Mouse (Mus musculus) hindbrain, embryonic 16.5 days (tissue): ENCODE measurements around the gene Mlh3. TPM values are rescaled to one million over a fixed set of nuclear protein-coding genes. Genes with fewer than 3 reads are reported as not detected.

ENCODE experiments used
- ATAC-seq: fragments of 200-750 bp; cut with Nextera tagmentation; 2 replicates; pipeline ENCODE4 v1.8.0; 2017; ENCODE audit warnings: moderate TSS enrichment, moderate library complexity
- H3K27ac ChIP-seq: fragments of 300-500 bp; sonication (generic); 2 replicates; pipeline ENCODE4 v1.5.1; 2014; ENCODE audit warnings: low read depth, mild to moderate bottlenecking, control low read depth, low read length, moderate library complexity
- H3K27me3 ChIP-seq: fragments of 300-500 bp; sonication (generic); replicated peaks from 2 replicates; pipeline ENCODE4 v1.6.1; 2014; ENCODE audit warnings: low read length; ENCODE audit not compliant: control insufficient read depth, insufficient read depth
- H3K36me3 ChIP-seq: fragments of 300-500 bp; sonication (generic); 2 replicates; pipeline ENCODE4 v1.6.1; 2014; ENCODE audit warnings: mild to moderate bottlenecking, low read length, moderate library complexity, mixed read lengths; ENCODE audit not compliant: control insufficient read depth, insufficient read depth
- H3K4me1 ChIP-seq: fragments of 300-500 bp; sonication (generic); 2 replicates; pipeline ENCODE4 v1.6.1; 2014; ENCODE audit warnings: low read depth, low read length; ENCODE audit not compliant: control insufficient read depth, insufficient read depth
- H3K4me2 ChIP-seq: fragments of 300-500 bp; sonication (generic); 2 replicates; pipeline ENCODE4 v1.6.1; 2014; ENCODE audit warnings: mild to moderate bottlenecking, low read length, control low read depth, moderate library complexity
- H3K4me3 ChIP-seq: fragments of 300-500 bp; sonication (generic); 2 replicates; pipeline ENCODE4 v1.5.1; 2014; ENCODE audit warnings: mild to moderate bottlenecking, low read length, control low read depth, moderate library complexity
- H3K9ac ChIP-seq: fragments of 300-500 bp; sonication (generic); 2 replicates; pipeline ENCODE4 v1.6.1; 2014; ENCODE audit warnings: low read depth, mild to moderate bottlenecking, control low read depth, low read length, moderate library complexity
- H3K9me3 ChIP-seq: fragments of 300-500 bp; sonication (generic); 2 replicates; pipeline ENCODE4 v1.6.1; 2014; ENCODE audit warnings: mild to moderate bottlenecking, low read length, moderate library complexity; ENCODE audit not compliant: control insufficient read depth
- WGBS: fragments of 180-500 bp; shearing (Covaris S2); extraction: QIAGEN DNeasy Blood & Tissue Kit; methylation state at CpG from one replicate; pipeline ENCODE4 v1.1.7; 2014; 5-methylcytosine and 5-hydroxymethylcytosine counted together
- polyA plus RNA-seq: library from polyadenylated mRNA; unstranded; fragments of >200 nt; fragmentation: Nextera tagmentation; extraction: Ambion mirVana; gene quantifications from 2 replicates; pipeline ENCODE4 v1.2.1, GENCODE M21; 2015

Mlh3 gene
- polyA plus RNA-seq, 1 experiment from 2014 or later, result 7.6 TPM

- peak within 1 kb of the TSS; percentile 83 for H3K27ac ChIP-seq
- peak within 1 kb of the TSS; percentile 90 for H3K4me3 ChIP-seq
- peaks cover 9% of the 10 kb centered on the region; the same call in 1 of the 2 replicates for H3K36me3 ChIP-seq
- H3K9me3 ChIP-seq, result no peaks in the 10 kb centered on the region
- WGBS, result under 1% methylated on average over 51 of the region's 54 CpGs
- peak within 1 kb of the TSS; percentile 77 for H3K9ac ChIP-seq
- no peaks in the 10 kb centered on the region for H3K27me3 ChIP-seq
- peak; percentile 100 for ATAC-seq
- peaks cover 13% of the 10 kb centered on the region for H3K4me1 ChIP-seq
- H3K4me2 ChIP-seq, result peak within 1 kb of the TSS; percentile 81
Observed at GRCm38 (mm10) chr12:85219236-85219904, 51.0 kb downstream of the Mlh3 start, which contains the start of gene Eif2b2. TSS of gene Eif2b2 (plus strand) at chr12:85219481.

- Histone ChIP-seq H3K27me3 (no peaks in the 10 kb centered on the region), H3K4me2 (no peak overlapping the region), H3K9me3 (no peaks in the 10 kb centered on the region), H3K4me3 (no peak overlapping the region), H3K9ac (no peak overlapping the region), H3K36me3 (peaks cover 3% of the 10 kb centered on the region; the same call in 1 of the 2 replicates), H3K4me1 (peaks cover 13% of the 10 kb centered on the region), H3K27ac (no peak overlapping the region)
- no peak for ATAC-seq
- 85% methylated on average over 2 of the region's 2 CpGs for WGBS
Observed at GRCm38 (mm10) chr12:85217733-85218310, 52.6 kb downstream of the Mlh3 start.

- no peaks in the 10 kb centered on the region for H3K9me3 ChIP-seq
- H3K4me3 ChIP-seq, result no peak overlapping the region
- H3K27me3 ChIP-seq, result no peaks in the 10 kb centered on the region
- H3K4me1 ChIP-seq, result peaks cover 1% of the 10 kb centered on the region
- H3K27ac ChIP-seq, result no peak overlapping the region
- H3K4me2 ChIP-seq, result no peak overlapping the region
- ATAC-seq, result no peak
- H3K9ac ChIP-seq, result no peak overlapping the region
- WGBS, result 76% methylated on average over 5 of the region's 5 CpGs
- H3K36me3 ChIP-seq, result no peaks in the 10 kb centered on the region
Observed at GRCm38 (mm10) chr12:85215031-85215430, 55.4 kb downstream of the Mlh3 start.

GRCm38 (mm10) chr12:85208687-85209199, 61.7 kb downstream of the Mlh3 start:
- Histone ChIP-seq H3K4me2 (no peak overlapping the region), H3K27me3 (no peaks in the 10 kb centered on the region), H3K36me3 (no peaks in the 10 kb centered on the region), H3K27ac (no peak overlapping the region), H3K4me1 (no peaks in the 10 kb centered on the region), H3K9me3 (no peaks in the 10 kb centered on the region), H3K9ac (no peak overlapping the region), H3K4me3 (no peak overlapping the region)
- 37% methylated on average over 7 of the region's 7 CpGs for WGBS
- no peak for ATAC-seq

GRCm38 (mm10) chr12:85205425-85205824, 65.0 kb downstream of the Mlh3 start:
- Histone ChIP-seq H3K4me1 (peaks cover 10% of the 10 kb centered on the region), H3K4me2 (no peak overlapping the region), H3K27ac (no peak overlapping the region), H3K9me3 (no peaks in the 10 kb centered on the region), H3K4me3 (no peak overlapping the region), H3K36me3 (no peaks in the 10 kb centered on the region), H3K27me3 (no peaks in the 10 kb centered on the region), H3K9ac (no peak overlapping the region)
- WGBS, result 93% methylated on average over 10 of the region's 10 CpGs
- no peak for ATAC-seq

GRCm38 (mm10) chr12:85204105-85204504, 66.3 kb downstream of the Mlh3 start:
- Histone ChIP-seq H3K9ac (no peak overlapping the region), H3K4me1 (peaks cover 10% of the 10 kb centered on the region), H3K27ac (no peak overlapping the region), H3K4me3 (no peak overlapping the region), H3K36me3 (no peaks in the 10 kb centered on the region), H3K27me3 (no peaks in the 10 kb centered on the region), H3K4me2 (no peak overlapping the region), H3K9me3 (no peaks in the 10 kb centered on the region)
- 48% methylated on average over 8 of the region's 8 CpGs for WGBS
- no peak for ATAC-seq

DNA sequence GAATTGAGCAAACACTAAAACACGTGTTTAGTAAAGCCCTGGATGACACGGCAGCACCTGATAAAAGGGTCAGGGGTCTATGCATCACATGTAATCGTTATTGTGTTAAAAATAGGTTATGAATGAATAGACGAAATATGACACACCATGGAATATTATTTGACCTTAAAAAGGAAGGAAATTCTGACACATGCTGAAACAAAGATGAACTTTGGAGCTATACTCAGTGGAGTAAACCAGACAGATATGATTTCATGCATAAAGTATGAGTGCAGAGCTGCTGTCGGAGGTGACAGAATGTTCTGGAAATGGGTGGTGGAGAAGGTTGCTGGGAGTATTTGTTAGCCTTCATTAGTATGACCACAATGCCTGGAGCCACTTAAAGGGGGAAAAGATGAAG, 66.7 kb downstream of the Mlh3 start:
- no peak for ATAC-seq
- WGBS, result 85% methylated on average over 5 of the region's 5 CpGs
- no peak overlapping the region for H3K4me2 ChIP-seq
- peaks cover 10% of the 10 kb centered on the region for H3K4me1 ChIP-seq
- no peaks in the 10 kb centered on the region for H3K27me3 ChIP-seq
- no peaks in the 10 kb centered on the region for H3K36me3 ChIP-seq
- no peak overlapping the region for H3K27ac ChIP-seq
- no peaks in the 10 kb centered on the region for H3K9me3 ChIP-seq
- no peak overlapping the region for H3K9ac ChIP-seq
- H3K4me3 ChIP-seq, result no peak overlapping the region

- no peak overlapping the region for H3K27ac ChIP-seq
- no peak overlapping the region for H3K4me3 ChIP-seq
- H3K36me3 ChIP-seq, result no peaks in the 10 kb centered on the region
- 89% methylated on average over 7 of the region's 7 CpGs for WGBS
- H3K4me1 ChIP-seq, result peaks cover 10% of the 10 kb centered on the region
- no peaks in the 10 kb centered on the region for H3K9me3 ChIP-seq
- ATAC-seq, result no peak
- no peak overlapping the region for H3K4me2 ChIP-seq
- H3K9ac ChIP-seq, result no peak overlapping the region
- no peaks in the 10 kb centered on the region for H3K27me3 ChIP-seq
Observed at GRCm38 (mm10) chr12:85202191-85202590, 68.2 kb downstream of the Mlh3 start.

- Histone ChIP-seq H3K4me1 (peaks cover 10% of the 10 kb centered on the region), H3K4me3 (no peak overlapping the region), H3K4me2 (no peak overlapping the region), H3K27ac (peak overlapping the region; percentile 51; the same call in 1 of the 2 replicates), H3K36me3 (no peaks in the 10 kb centered on the region), H3K9ac (no peak overlapping the region), H3K27me3 (no peaks in the 10 kb centered on the region), H3K9me3 (no peaks in the 10 kb centered on the region)
- no peak for ATAC-seq
- WGBS, result 76% methylated on average over 2 of the region's 2 CpGs
Observed at GRCm38 (mm10) chr12:85201830-85202147, 68.6 kb downstream of the Mlh3 start.
